Comparison of ENCODE assay signal across 27 mouse cellular contexts in the genomic region with DNA sequence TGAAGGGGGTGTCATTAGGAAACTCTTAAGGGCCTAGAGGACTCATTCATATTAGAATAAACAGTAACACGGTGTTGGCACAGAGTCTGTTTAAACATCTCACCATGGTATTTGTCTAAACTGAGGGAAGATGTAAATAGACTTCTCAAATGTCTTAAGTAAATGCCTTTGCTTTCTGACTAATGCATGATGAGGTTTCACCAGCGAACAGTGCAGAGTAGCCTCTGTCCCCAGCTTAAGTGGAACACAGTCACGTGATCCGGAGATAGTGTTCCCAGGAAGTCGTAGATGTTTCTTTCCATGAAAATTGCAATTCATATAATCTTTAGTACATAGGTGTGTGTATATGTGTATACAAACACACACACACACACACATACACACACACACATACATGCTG. TPM values are rescaled to one million over a fixed set of nuclear protein-coding genes. Genes with fewer than 3 reads are reported as not detected.
"Had no signal": no experiment of that assay in that cellular context is flagged by ENCODE, and none has a peak within 500 bp of the region (broad histone marks: within the 10 kb centered on the region; RNA-seq: fewer than 3 reads in every experiment).

No protein-coding gene starts in this region.

- ATAC-seq: hindbrain, embryonic 16.5 days; intestine, embryonic 15.5 days; liver, embryonic 12.5 days had no signal

- H3K4me3 ChIP-seq: intestine, embryonic 15.5 days; kidney, embryonic 15.5 days; left cerebral cortex, adult 2 months; limb, embryonic 10.5 days; limb, embryonic 13.5 days; liver, embryonic 12.5 days; liver, embryonic 15.5 days; neural tube, embryonic 12.5 days; neural tube, embryonic 15.5 days had no signal

- DNase-seq: kidney, postnatal 10 days; kidney, postnatal 36 days; layer of hippocampus, postnatal 36 days; liver; midbrain, embryonic 14.5 days; right cerebral cortex, postnatal 25 days; spleen, adult 18-20 months; thymus, postnatal 25 days had no signal

- H3K9me3 ChIP-seq: intestine, embryonic 15.5 days; kidney, embryonic 15.5 days; limb, embryonic 10.5 days; limb, embryonic 13.5 days; liver, embryonic 12.5 days; liver, embryonic 15.5 days; neural tube, embryonic 12.5 days; neural tube, embryonic 15.5 days had no signal

- H3K36me3 ChIP-seq: intestine, embryonic 15.5 days; kidney, embryonic 15.5 days; limb, embryonic 10.5 days; limb, embryonic 13.5 days; liver, embryonic 12.5 days; liver, embryonic 15.5 days; neural tube, embryonic 12.5 days; neural tube, embryonic 15.5 days had no signal

- H3K9ac ChIP-seq: intestine, embryonic 15.5 days; kidney, embryonic 15.5 days; limb, embryonic 13.5 days; liver, embryonic 12.5 days; liver, embryonic 15.5 days; neural tube, embryonic 12.5 days; neural tube, embryonic 15.5 days had no signal

- H3K4me1 ChIP-seq: intestine, embryonic 15.5 days; kidney, embryonic 15.5 days; limb, embryonic 10.5 days; limb, embryonic 13.5 days; liver, embryonic 12.5 days; liver, embryonic 15.5 days; neural tube, embryonic 12.5 days; neural tube, embryonic 15.5 days had no signal

- H3K4me2 ChIP-seq: intestine, embryonic 15.5 days; kidney, embryonic 15.5 days; limb, embryonic 13.5 days; liver, embryonic 12.5 days; liver, embryonic 15.5 days; midbrain, embryonic 11.5 days; neural tube, embryonic 12.5 days; neural tube, embryonic 15.5 days had no signal

- H3K27me3 ChIP-seq: intestine, embryonic 15.5 days; kidney, embryonic 15.5 days; limb, embryonic 13.5 days; liver, embryonic 12.5 days; liver, embryonic 15.5 days; neural tube, embryonic 12.5 days; neural tube, embryonic 15.5 days had no signal

- H3K27ac ChIP-seq: intestine, embryonic 15.5 days; kidney, embryonic 15.5 days; left cerebral cortex, adult 2 months; limb, embryonic 10.5 days; limb, embryonic 13.5 days; liver, embryonic 12.5 days; liver, embryonic 15.5 days; neural tube, embryonic 12.5 days; neural tube, embryonic 15.5 days had no signal

RNA-seq across cellular contexts. Expression of gene Gm17728, which starts 34.5 kb away (rescaled TPM):
- total RNA-seq: layer of hippocampus, adult 8-10 months; layer of hippocampus, postnatal 10 days; layer of hippocampus, postnatal 36 days; left cerebral cortex, adult 2 months; left cerebral cortex, postnatal 14 days; megakaryocyte progenitor cell, adult 5-6 weeks; megakaryocyte-erythroid progenitor cell, adult 5-6 weeks; midbrain, postnatal 0 days had no signal
- polyA plus RNA-seq: hindbrain, embryonic 16.5 days; intestine, embryonic 15.5 days; kidney, adult 2 months; kidney, embryonic 15.5 days; limb, embryonic 10.5 days; limb, embryonic 13.5 days; liver, embryonic 12.5 days; liver, embryonic 15.5 days; midbrain, embryonic 11.5 days; midbrain, embryonic 14.5 days; midbrain, postnatal 0 days; neural tube, embryonic 12.5 days; neural tube, embryonic 15.5 days; thymus, postnatal 0 days had no signal
